ENCODE assay signal across 9 mouse cellular contexts in the genomic region with DNA sequence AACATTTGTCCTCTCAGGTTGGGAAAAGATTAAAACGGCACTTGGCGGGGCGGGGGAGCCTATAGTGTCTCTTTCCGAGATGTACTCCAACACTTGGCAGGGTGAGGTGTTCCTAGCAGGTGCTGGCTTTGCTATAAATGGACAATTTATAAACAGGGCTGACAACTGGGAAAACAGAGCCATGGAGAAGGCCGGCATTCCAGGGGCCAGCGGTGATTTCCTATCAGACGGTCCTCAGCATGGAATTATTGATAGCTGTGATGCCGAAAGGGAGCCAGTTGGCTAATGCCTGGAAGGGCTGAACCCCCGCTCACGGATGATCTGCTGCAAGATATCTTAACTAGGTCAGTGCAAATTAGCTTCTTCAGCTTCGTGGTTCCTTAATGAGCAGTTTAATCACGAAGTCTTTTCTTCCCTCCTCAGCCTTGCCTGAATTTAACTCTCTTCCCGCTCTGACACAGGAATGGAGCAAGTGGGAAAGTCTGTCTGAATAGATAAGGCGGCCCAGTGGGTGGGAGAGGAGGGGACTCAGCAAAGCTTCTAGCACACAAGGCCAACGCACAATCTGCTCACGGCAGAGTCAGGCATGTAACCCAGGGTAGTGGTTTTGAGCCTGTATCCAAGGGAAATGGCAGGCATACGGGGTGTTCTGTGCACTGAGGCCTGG.
DNase-seq lines count a peak whose midpoint lies in the region; ATAC-seq and TF ChIP-seq lines count a peak whose summit lies in the region.
"Had no signal": no experiment of that assay in that cellular context is flagged by ENCODE, and none has a peak within 500 bp of the region (broad histone marks: within the 10 kb centered on the region; RNA-seq: fewer than 3 reads in every experiment).

No protein-coding gene starts in this region.

- ATAC-seq in hindbrain, postnatal 0 days = peak; percentile 49
- ATAC-seq in lung, postnatal 0 days = no peak

- H3K27ac ChIP-seq in hindbrain, postnatal 0 days = peak overlapping the region; percentile 64
- peak overlapping the region; percentile 49; the same call in 1 of the 2 replicates for H3K27ac ChIP-seq in midbrain, embryonic 10.5 days (replicated peaks)
- no peak overlapping the region for H3K27ac ChIP-seq in lung, postnatal 0 days (ENCODE audit: low read length)
- H3K27ac ChIP-seq: stomach, embryonic 15.5 days had no signal

- peak; percentile 15 to 21 for DNase-seq in cerebellum, adult 18-20 months
- no peak for DNase-seq in cerebellum, adult 8-10 months
- peak; percentile 71 for DNase-seq in brain, embryonic 14.5 days (ENCODE audit: low read depth)
- peak; percentile 41 for DNase-seq in hindbrain, postnatal 0 days (ENCODE audit: low spot score)
- DNase-seq in midbrain, embryonic 10.5 days (ENCODE audit: low spot score) = no peak
- no peak for DNase-seq in kidney, postnatal 25 days
- DNase-seq in spleen, postnatal 36 days (ENCODE audit: low spot score in 2 of 2) = no peak
- DNase-seq in lung, postnatal 0 days (ENCODE audit: low spot score) = no peak

- H3K4me1 ChIP-seq in hindbrain, postnatal 0 days (ENCODE audit: insufficient read depth, low read length) = peaks cover 13% of the 10 kb centered on the region; the same call in 1 of the 2 replicates
- peaks cover 25% of the 10 kb centered on the region for H3K4me1 ChIP-seq in midbrain, embryonic 10.5 days
- no peaks in the 10 kb centered on the region; the same call in 1 of the 2 replicates for H3K4me1 ChIP-seq in lung, postnatal 0 days (ENCODE audit: insufficient read depth, low read depth, low read length)

- no peak for TF ChIP-seq POLR2A in brain, embryonic 14.5 days (IDR thresholded peaks at IDR 0.05; ENCODE audit: borderline replicate concordance, extremely low read depth, insufficient read depth, insufficient read length, poor library complexity, severe bottlenecking)

- no peak for TF ChIP-seq EP300 in lung, postnatal 0 days (IDR thresholded peaks at IDR 0.05)

- 28% methylated on average over 17 of the region's 17 CpGs for WGBS in hindbrain, postnatal 0 days
- 54% methylated on average over 17 of the region's 17 CpGs for WGBS in midbrain, embryonic 10.5 days
- WGBS in lung, postnatal 0 days = 39% methylated on average over 17 of the region's 17 CpGs

- no peaks in the 10 kb centered on the region for H3K9me3 ChIP-seq in hindbrain, postnatal 0 days (ENCODE audit: low read length)
- no peaks in the 10 kb centered on the region for H3K9me3 ChIP-seq in midbrain, embryonic 10.5 days (replicated peaks)
- no peaks in the 10 kb centered on the region for H3K9me3 ChIP-seq in lung, postnatal 0 days (ENCODE audit: low read length)
- H3K9me3 ChIP-seq: stomach, embryonic 15.5 days had no signal

- no peaks in the 10 kb centered on the region for H3K36me3 ChIP-seq in hindbrain, postnatal 0 days (ENCODE audit: insufficient read depth, low read length)
- H3K36me3 ChIP-seq in midbrain, embryonic 10.5 days = no peaks in the 10 kb centered on the region
- no peaks in the 10 kb centered on the region for H3K36me3 ChIP-seq in lung, postnatal 0 days (ENCODE audit: insufficient read depth, low read length)
- H3K36me3 ChIP-seq: stomach, embryonic 15.5 days had no signal

- no peak overlapping the region for H3K4me3 ChIP-seq in hindbrain, postnatal 0 days (ENCODE audit: low read length)
- H3K4me3 ChIP-seq in midbrain, embryonic 10.5 days = no peak overlapping the region
- no peak overlapping the region for H3K4me3 ChIP-seq in lung, postnatal 0 days (ENCODE audit: low read depth, low read length)
- H3K4me3 ChIP-seq: stomach, embryonic 15.5 days had no signal

- H3K27me3 ChIP-seq in hindbrain, postnatal 0 days (ENCODE audit: insufficient read depth, low read length) = no peaks in the 10 kb centered on the region
- H3K27me3 ChIP-seq in midbrain, embryonic 10.5 days (ENCODE audit: low read depth, poor library complexity, severe bottlenecking) = no peaks in the 10 kb centered on the region
- H3K27me3 ChIP-seq in lung, postnatal 0 days (replicated peaks; ENCODE audit: insufficient read depth, low read length) = no peaks in the 10 kb centered on the region
- H3K27me3 ChIP-seq: stomach, embryonic 15.5 days had no signal

- TF ChIP-seq CTCF in brain, embryonic 14.5 days (IDR thresholded peaks at IDR 0.05; ENCODE audit: borderline replicate concordance, extremely low read depth, insufficient read depth, insufficient read length) = no peak
- no peak for TF ChIP-seq CTCF in hindbrain, postnatal 0 days (IDR thresholded peaks at IDR 0.05; ENCODE audit: low read depth)
- TF ChIP-seq CTCF in lung, postnatal 0 days (IDR thresholded peaks at IDR 0.05) = no peak

- no peak overlapping the region for H3K4me2 ChIP-seq in hindbrain, postnatal 0 days (ENCODE audit: low read depth, low read length)
- H3K4me2 ChIP-seq in lung, postnatal 0 days (replicated peaks; ENCODE audit: low read depth, low read length) = no peak overlapping the region
- H3K4me2 ChIP-seq: stomach, embryonic 15.5 days had no signal

- H3K9ac ChIP-seq in hindbrain, postnatal 0 days (replicated peaks; ENCODE audit: low read length) = no peak overlapping the region
- H3K9ac ChIP-seq in lung, postnatal 0 days (replicated peaks; ENCODE audit: low read depth) = no peak overlapping the region
- H3K9ac ChIP-seq: stomach, embryonic 15.5 days had no signal

Comparison
In these comparisons a context has a peak if more than half of its experiments do, and no peak if none do; other contexts are left out.
1. DNase-seq: peak in cerebellum, adult 18-20 months (2 of 2), brain, embryonic 14.5 days (single experiment) and hindbrain, postnatal 0 days (single experiment); none in cerebellum, adult 8-10 months (single experiment), midbrain, embryonic 10.5 days (single experiment), kidney, postnatal 25 days (0 of 2), spleen, postnatal 36 days (0 of 2) and lung, postnatal 0 days (single experiment).